Mouse (Mus musculus) stomach, embryonic 16.5 days (tissue): ENCODE data around the gene Serpinb9. TPM values are rescaled to one million over a fixed set of nuclear protein-coding genes. Genes with fewer than 3 reads are reported as not detected.
"Not testable (repeated sequence)": the region's sequence is repeated elsewhere in the genome, so short reads cannot be mapped to it uniquely, and the experiment has no call there.

Experiments
- ATAC-seq: fragments of 200-750 bp; cut with Nextera tagmentation; 2 replicates; pipeline ENCODE4 v1.8.0; 2017; ENCODE audit warnings: moderate number of reproducible peaks, moderate TSS enrichment; ENCODE audit not compliant: insufficient read depth, low FRiP score
- H3K27ac ChIP-seq: fragments of 300-500 bp; sonication (generic); 2 replicates; pipeline ENCODE4 v1.5.1; 2014; ENCODE audit warnings: low read length
- H3K27me3 ChIP-seq: fragments of 300-500 bp; sonication (generic); 2 replicates; pipeline ENCODE4 v1.6.1; 2014; ENCODE audit warnings: low read length, control low read depth, mixed read lengths; ENCODE audit not compliant: control insufficient read depth, insufficient read depth
- H3K36me3 ChIP-seq: fragments of 300-500 bp; sonication (generic); 2 replicates; pipeline ENCODE4 v1.6.1; 2014; ENCODE audit warnings: low read length; ENCODE audit not compliant: control insufficient read depth, insufficient read depth
- H3K4me1 ChIP-seq: fragments of 300-500 bp; sonication (generic); 2 replicates; pipeline ENCODE4 v1.6.1; 2014; ENCODE audit warnings: low read length, control low read depth, mixed read lengths; ENCODE audit not compliant: control insufficient read depth, insufficient read depth
- H3K4me2 ChIP-seq: fragments of 300-500 bp; sonication (generic); 2 replicates; pipeline ENCODE4 v1.6.1; 2014; ENCODE audit warnings: low read depth, low read length, mixed read lengths
- H3K4me3 ChIP-seq: fragments of 300-500 bp; sonication (generic); replicated peaks from 2 replicates; pipeline ENCODE4 v1.5.1; 2014; ENCODE audit warnings: mild to moderate bottlenecking, low read length
- H3K9ac ChIP-seq: fragments of 300-500 bp; sonication (generic); 2 replicates; pipeline ENCODE4 v1.6.1; 2014; ENCODE audit warnings: low read length
- H3K9me3 ChIP-seq: fragments of 300-500 bp; sonication (generic); replicated peaks from 2 replicates; pipeline ENCODE4 v1.6.1; 2016; ENCODE audit warnings: low read length, control low read depth; ENCODE audit not compliant: control insufficient read depth
- WGBS: fragments of 180-500 bp; shearing (Covaris S2); extraction: QIAGEN DNeasy Blood & Tissue Kit; methylation state at CpG from one replicate; pipeline ENCODE4 v1.1.7; 2014; 5-methylcytosine and 5-hydroxymethylcytosine counted together
- polyA plus RNA-seq: library from polyadenylated mRNA; unstranded; fragments of >200 nt; fragmentation: Nextera tagmentation; extraction: Ambion mirVana; gene quantifications from 2 replicates; pipeline ENCODE4 v1.2.1, GENCODE M21; 2015

Gene Serpinb9
- polyA plus RNA-seq, 1 experiment from 2014 or later: 10.3 TPM

GRCm38 (mm10) chr13:33012395-33012794 lies 9.3 kb downstream of the Serpinb9 start:
- H3K4me2 ChIP-seq: no peak overlapping the region
- ATAC-seq: no peak; the same call in 1 of the 2 replicates
- no peak overlapping the region for H3K9ac ChIP-seq
- peaks cover 5% of the 10 kb centered on the region; the same call in 1 of the 2 replicates for H3K36me3 ChIP-seq
- H3K27ac ChIP-seq: no peak overlapping the region
- WGBS: 61% methylated on average over 1 of the region's 1 CpGs
- no peak overlapping the region for H3K4me3 ChIP-seq
- no peaks in the 10 kb centered on the region for H3K27me3 ChIP-seq
- H3K4me1 ChIP-seq: no peaks in the 10 kb centered on the region
- H3K9me3 ChIP-seq: no peaks in the 10 kb centered on the region

GRCm38 (mm10) chr13:33013271-33013670 lies 10.2 kb downstream of the Serpinb9 start:
- no peak overlapping the region for H3K27ac ChIP-seq
- H3K4me2 ChIP-seq: no peak overlapping the region
- H3K36me3 ChIP-seq: peaks cover 5% of the 10 kb centered on the region; the same call in 1 of the 2 replicates
- H3K9ac ChIP-seq: no peak overlapping the region
- H3K27me3 ChIP-seq: no peaks in the 10 kb centered on the region
- no peak overlapping the region for H3K4me3 ChIP-seq
- no peak for ATAC-seq
- 47% methylated on average over 2 of the region's 2 CpGs for WGBS
- no peaks in the 10 kb centered on the region for H3K4me1 ChIP-seq
- no peaks in the 10 kb centered on the region for H3K9me3 ChIP-seq

DNA sequence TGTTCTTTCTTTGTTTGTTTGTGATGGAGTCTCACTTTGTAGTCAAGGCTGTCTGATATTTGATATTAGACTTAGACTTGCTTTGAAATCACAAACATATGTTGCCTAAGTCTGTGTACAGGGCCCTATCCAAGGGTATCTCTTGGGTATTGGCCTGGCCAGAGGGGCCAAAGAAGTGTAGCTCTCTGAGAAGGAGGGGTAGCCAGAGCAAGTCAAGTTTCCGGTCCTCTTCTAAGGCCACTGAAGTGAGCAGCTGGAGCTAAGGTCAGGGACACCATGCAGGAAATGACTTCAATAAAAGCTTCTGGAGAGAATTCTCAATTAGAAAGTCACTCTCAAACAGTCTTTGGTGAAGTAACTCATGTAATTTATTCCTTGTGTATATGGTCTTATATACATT lies 19.3 kb downstream of the Serpinb9 start:
- Histone ChIP-seq H3K27ac (no peak overlapping the region), H3K36me3 (no peaks in the 10 kb centered on the region), H3K9me3 (peaks cover 3% of the 10 kb centered on the region; the same call in 1 of the 2 replicates), H3K27me3 (no peaks in the 10 kb centered on the region), H3K4me3 (no peak overlapping the region), H3K9ac (no peak overlapping the region), H3K4me1 (no peaks in the 10 kb centered on the region), H3K4me2 (no peak overlapping the region)
- WGBS: 97% methylated on average over 1 of the region's 1 CpGs
- no peak for ATAC-seq

DNA sequence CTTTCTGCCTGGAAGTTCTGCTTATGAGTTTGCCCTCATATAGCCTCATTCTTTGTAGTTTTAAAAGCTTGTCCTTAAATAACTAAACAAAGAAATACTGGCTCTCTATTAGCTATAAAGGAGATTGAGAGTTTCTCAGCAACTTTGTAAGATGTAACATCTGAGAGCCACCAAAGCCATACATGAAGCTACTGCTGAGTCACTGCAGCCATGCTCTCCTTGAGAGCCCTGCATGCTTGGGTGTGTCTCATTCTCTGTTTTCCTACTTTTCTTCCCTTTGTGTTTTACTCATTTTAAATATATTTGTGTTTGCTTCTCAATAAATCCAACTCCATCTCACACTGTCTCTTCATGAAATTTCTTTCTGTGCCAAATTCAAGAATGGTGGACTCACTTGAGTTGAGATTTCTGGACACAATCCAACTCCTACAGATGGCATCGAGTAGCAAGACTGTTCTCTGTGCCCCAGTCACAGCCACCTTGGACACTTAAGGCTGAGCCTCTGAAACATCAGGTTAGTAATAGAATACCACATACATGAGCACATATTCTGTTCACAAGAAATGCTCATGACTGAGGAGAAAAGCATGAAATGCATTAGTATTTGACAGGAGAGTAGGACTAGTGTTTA lies 23.5 kb downstream of the Serpinb9 start:
- Histone ChIP-seq H3K4me3 (no peak overlapping the region), H3K27me3 (no peaks in the 10 kb centered on the region), H3K9me3 (no peaks in the 10 kb centered on the region), H3K4me2 (no peak overlapping the region), H3K36me3 (no peaks in the 10 kb centered on the region), H3K4me1 (no peaks in the 10 kb centered on the region), H3K27ac (no peak overlapping the region), H3K9ac (no peak overlapping the region)
- 66% methylated on average over 1 of the region's 1 CpGs for WGBS
- ATAC-seq: no peak

GRCm38 (mm10) chr13:33027244-33027643 lies 24.2 kb downstream of the Serpinb9 start, which contains the start of gene Serpinb9b:
Gene Serpinb9b, plus strand, starts transcription at chr13:33027416.
- ATAC-seq: no peak
- WGBS: 71% methylated on average over 2 of the region's 2 CpGs
- no peak within 1 kb of the TSS for H3K27ac ChIP-seq
- H3K27me3 ChIP-seq: no peaks in the 10 kb centered on the region
- H3K9me3 ChIP-seq: no peaks in the 10 kb centered on the region
- no peak within 1 kb of the TSS for H3K4me3 ChIP-seq
- no peaks in the 10 kb centered on the region for H3K36me3 ChIP-seq
- H3K9ac ChIP-seq: no peak within 1 kb of the TSS
- no peaks in the 10 kb centered on the region for H3K4me1 ChIP-seq
- H3K4me2 ChIP-seq: no peak within 1 kb of the TSS

DNA sequence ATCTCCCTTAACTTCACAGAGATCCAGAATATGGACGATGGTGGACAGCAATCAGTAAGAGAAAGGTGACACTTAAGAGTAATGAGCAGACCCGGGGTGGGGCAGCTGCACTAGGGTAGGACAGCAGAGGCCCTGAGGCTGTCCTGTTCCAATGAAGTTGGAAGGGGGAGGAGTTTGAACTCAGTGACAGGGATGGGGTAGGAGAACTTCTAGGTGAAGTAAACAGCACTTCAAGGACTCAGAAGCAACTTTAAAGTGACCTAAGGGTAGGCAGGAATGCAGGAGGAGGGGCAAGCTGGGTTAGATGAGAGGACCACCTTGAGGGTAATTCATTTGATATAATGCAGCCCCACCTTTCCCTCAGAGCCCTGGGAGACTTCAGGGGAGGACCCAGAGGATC lies 25.1 kb downstream of the Serpinb9 start:
- Histone ChIP-seq H3K4me1 (no peaks in the 10 kb centered on the region), H3K27ac (no peak overlapping the region), H3K9me3 (no peaks in the 10 kb centered on the region), H3K27me3 (no peaks in the 10 kb centered on the region), H3K36me3 (no peaks in the 10 kb centered on the region), H3K4me3 (no peak overlapping the region), H3K9ac (no peak overlapping the region), H3K4me2 (no peak overlapping the region)
- WGBS: 14% methylated on average over 2 of the region's 2 CpGs
- ATAC-seq: no peak

GRCm38 (mm10) chr13:33028550-33028949 lies 25.5 kb downstream of the Serpinb9 start:
- Histone ChIP-seq H3K9ac (no peak overlapping the region), H3K4me1 (no peaks in the 10 kb centered on the region), H3K27me3 (no peaks in the 10 kb centered on the region), H3K36me3 (no peaks in the 10 kb centered on the region), H3K27ac (no peak overlapping the region), H3K4me2 (no peak overlapping the region), H3K4me3 (no peak overlapping the region), H3K9me3 (no peaks in the 10 kb centered on the region)
- 56% methylated on average over 2 of the region's 2 CpGs for WGBS
- no peak for ATAC-seq

GRCm38 (mm10) chr13:33029478-33029877 lies 26.4 kb downstream of the Serpinb9 start:
- not testable (repeated sequence) for ATAC-seq

GRCm38 (mm10) chr13:33030281-33030680 lies 27.2 kb downstream of the Serpinb9 start:
- H3K4me1 ChIP-seq: no peaks in the 10 kb centered on the region
- no peak overlapping the region for H3K27ac ChIP-seq
- H3K27me3 ChIP-seq: no peaks in the 10 kb centered on the region
- no peaks in the 10 kb centered on the region for H3K9me3 ChIP-seq
- H3K4me3 ChIP-seq: no peak overlapping the region
- no peaks in the 10 kb centered on the region for H3K36me3 ChIP-seq
- H3K9ac ChIP-seq: no peak overlapping the region
- H3K4me2 ChIP-seq: no peak overlapping the region
- WGBS: 85% methylated on average over 2 of the region's 3 CpGs
- ATAC-seq: no peak

More at GRCm38 (mm10) chr13:33029478-33029877, 26.4 kb downstream of the Serpinb9 start:
- H3K27me3 ChIP-seq, H3K4me1 ChIP-seq, H3K27ac ChIP-seq, H3K4me3 ChIP-seq, H3K4me2 ChIP-seq, H3K9ac ChIP-seq, H3K9me3 ChIP-seq, H3K36me3 ChIP-seq: not testable (repeated sequence)
- 95% methylated on average over 2 of the region's 2 CpGs for WGBS
